Mouse (Mus musculus) thymus, adult 2 months (tissue): ENCODE results near the gene Tspan1. TPM values are rescaled to one million over a fixed set of nuclear protein-coding genes. Genes with fewer than 3 reads are reported as not detected.

Experiments used
- DNase-seq: peaks from one replicate; pipeline ENCODE4 v3.0.0; 2021
- H3K27ac ChIP-seq: fragments of 200-500 bp; 2 replicates; pipeline ENCODE4 v1.5.1; 2012; ENCODE audit warnings: low read length, control low read depth; ENCODE audit not compliant: control insufficient read depth, insufficient read depth
- H3K27me3 ChIP-seq: fragments of 200-500 bp; 2 replicates; pipeline ENCODE4 v1.6.1; 2012; ENCODE audit warnings: mild to moderate bottlenecking, low read length, moderate library complexity, mixed read lengths; ENCODE audit not compliant: control insufficient read depth, insufficient read depth
- H3K36me3 ChIP-seq: fragments of 200-500 bp; 2 replicates; pipeline ENCODE4 v1.6.1; 2012; ENCODE audit warnings: mild to moderate bottlenecking, low read length, moderate library complexity; ENCODE audit not compliant: control insufficient read depth, insufficient read depth
- H3K4me1 ChIP-seq: fragments of 200-500 bp; replicated peaks from 2 replicates; pipeline ENCODE4 v1.6.1; 2012; ENCODE audit warnings: low read length; ENCODE audit not compliant: control insufficient read depth, insufficient read depth
- H3K4me3 ChIP-seq: fragments of 200-500 bp; 2 replicates; pipeline ENCODE4 v1.5.1; 2012; ENCODE audit warnings: mild to moderate bottlenecking, low read length, control low read depth, moderate library complexity; ENCODE audit not compliant: control insufficient read depth, insufficient read depth
- CTCF ChIP-seq: fragments of 200-500 bp; IDR thresholded peaks from 2 replicates; pipeline ENCODE4 v1.5.1; 2012; ENCODE audit warnings: mild to moderate bottlenecking, control low read depth, low read length, moderate library complexity, borderline replicate concordance; ENCODE audit not compliant: control insufficient read depth, poor library complexity, insufficient read depth; ENCODE audit errors: extremely low read depth
- POLR2A ChIP-seq: fragments of 200-500 bp; IDR thresholded peaks from 2 replicates; pipeline ENCODE4 v1.6.1; 2012; ENCODE audit warnings: mild to moderate bottlenecking, low read length, control low read depth, moderate library complexity; ENCODE audit not compliant: control insufficient read depth, poor library complexity, insufficient read depth; ENCODE audit errors: extremely low read depth
- WGBS: fragments of 180-500 bp; shearing (Covaris S2); methylation state at CpG from one replicate; pipeline ENCODE4 v1.1.7; 2018; 5-methylcytosine and 5-hydroxymethylcytosine counted together
- polyA plus RNA-seq: library from polyadenylated mRNA; depleted of rRNA; stranded (reverse); fragments of >200 nt; gene quantifications from 2 replicates; pipeline ENCODE4 v1.2.3, GENCODE M21; 2012

Gene Tspan1
- polyA plus RNA-seq, 1 experiment = 4.1 TPM

DNA sequence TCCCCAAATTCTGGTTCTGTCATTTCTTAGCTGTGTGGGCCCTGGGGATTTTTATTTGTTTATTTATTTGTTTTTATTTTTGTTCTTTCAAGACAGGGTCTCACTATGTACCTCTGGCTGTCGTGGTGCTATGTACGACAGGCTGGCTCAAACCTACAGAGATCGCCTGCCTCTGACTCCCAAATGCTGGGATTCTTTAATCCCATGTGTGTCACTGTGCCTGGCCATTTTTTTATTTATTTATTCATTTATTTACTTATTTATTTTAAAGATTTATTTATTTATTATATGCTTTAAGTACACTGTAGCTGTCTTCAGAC is 1.9 kb upstream of the Tspan1 start:
- no peaks in the 10 kb centered on the region for H3K36me3 ChIP-seq
- WGBS = 79% methylated on average over 3 of the region's 3 CpGs
- no peak overlapping the region for H3K4me3 ChIP-seq
- H3K27ac ChIP-seq = no peak overlapping the region
- TF ChIP-seq POLR2A (no peak), CTCF (no peak)
- H3K4me1 ChIP-seq = peaks cover 10% of the 10 kb centered on the region
- no peak for DNase-seq
- H3K27me3 ChIP-seq = no peaks in the 10 kb centered on the region

GRCm38 (mm10) chr4:116168617-116169352 is 1.4 kb upstream of the Tspan1 start:
- peak; percentile 74 for DNase-seq
- no peak for TF ChIP-seq CTCF
- no peak for TF ChIP-seq POLR2A
- Histone ChIP-seq H3K27me3 (no peaks in the 10 kb centered on the region), H3K27ac (no peak overlapping the region), H3K4me1 (peaks cover 10% of the 10 kb centered on the region), H3K36me3 (no peaks in the 10 kb centered on the region), H3K4me3 (no peak overlapping the region)
- 53% methylated on average over 8 of the region's 8 CpGs for WGBS

- H3K4me1 ChIP-seq = peaks cover 7% of the 10 kb centered on the region
- H3K27ac ChIP-seq = no peak overlapping the region
- H3K27me3 ChIP-seq = no peaks in the 10 kb centered on the region
- WGBS = 81% methylated on average over 8 of the region's 8 CpGs
- no peaks in the 10 kb centered on the region for H3K36me3 ChIP-seq
- no peak for DNase-seq
- TF ChIP-seq POLR2A = no peak
- TF ChIP-seq CTCF = no peak
- no peak overlapping the region for H3K4me3 ChIP-seq
Measured at GRCm38 (mm10) chr4:116165708-116166407, 1.5 kb downstream of the Tspan1 start.

- Histone ChIP-seq H3K36me3 (no peaks in the 10 kb centered on the region), H3K4me3 (no peak overlapping the region), H3K4me1 (peaks cover 8% of the 10 kb centered on the region), H3K27me3 (no peaks in the 10 kb centered on the region), H3K27ac (no peak overlapping the region)
- no peak for DNase-seq
- TF ChIP-seq POLR2A (no peak), CTCF (no peak)
- WGBS = 70% methylated on average over 2 of the region's 2 CpGs
Measured at GRCm38 (mm10) chr4:116164759-116165554, 2.4 kb downstream of the Tspan1 start.

DNA sequence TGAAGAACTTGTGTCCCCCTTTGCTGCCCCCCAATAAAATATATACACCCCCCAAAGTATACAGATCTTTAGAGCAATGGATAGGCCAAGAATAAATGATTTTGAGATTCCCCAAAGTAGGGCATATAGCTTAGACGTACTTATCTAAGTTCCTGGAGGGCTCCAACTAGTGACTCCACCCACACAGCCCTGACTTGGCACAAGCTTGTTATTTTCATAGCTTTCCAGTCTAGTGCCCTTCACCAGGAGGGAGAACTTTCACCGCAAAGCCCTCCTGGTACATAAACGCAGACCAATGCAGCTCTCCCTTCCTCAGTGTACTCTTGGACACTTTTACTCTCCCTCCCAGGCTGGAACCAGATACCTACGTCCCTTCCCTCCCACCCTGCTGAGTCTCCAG is 5.3 kb downstream of the Tspan1 start:
- TF ChIP-seq POLR2A (no peak), CTCF (no peak)
- H3K4me1 ChIP-seq = peaks cover 3% of the 10 kb centered on the region; the same call in 1 of the 2 replicates
- DNase-seq = no peak
- 0 out of 2 replicates have a peak, but pooled peaks cover 7% of the 10 kb centered on the region for H3K36me3 ChIP-seq
- H3K4me3 ChIP-seq = no peak overlapping the region
- WGBS = 89% methylated on average over 4 of the region's 4 CpGs
- H3K27ac ChIP-seq = no peak overlapping the region
- H3K27me3 ChIP-seq = no peaks in the 10 kb centered on the region

- 96% methylated on average over 3 of the region's 3 CpGs for WGBS
- Histone ChIP-seq H3K27ac (no peak overlapping the region), H3K4me1 (peaks cover 3% of the 10 kb centered on the region; the same call in 1 of the 2 replicates), H3K36me3 (0 out of 2 replicates have a peak, but pooled peaks cover 11% of the 10 kb centered on the region), H3K27me3 (no peaks in the 10 kb centered on the region), H3K4me3 (no peak overlapping the region)
- no peak for DNase-seq
- no peak for TF ChIP-seq CTCF
- no peak for TF ChIP-seq POLR2A
Measured at GRCm38 (mm10) chr4:116160769-116161168, 6.6 kb downstream of the Tspan1 start.
